Mouse (Mus musculus) erythroid progenitor cell, adult 5-6 weeks (primary cell): ENCODE measurements around the gene Trpm3. TPM values are rescaled to one million over a fixed set of nuclear protein-coding genes. Genes with fewer than 3 reads are reported as not detected.

Experiments
- ATAC-seq: replicated peaks from 2 replicates; pipeline ENCODE4 v1.8.0; 2016; ENCODE audit warnings: moderate number of reproducible peaks, mild to moderate bottlenecking, moderate TSS enrichment, inconsistent platforms; ENCODE audit not compliant: poor library complexity, low FRiP score, severe bottlenecking
- total RNA-seq, 2 experiments: library from RNA; stranded (forward) in 1 of 2; stranded (reverse) in 1 of 2; fragments of 150-400 nt in 1 of 2; fragments of 186-747, 209-891 nt in 1 of 2; gene quantifications; 2 replicates each; pipeline versions ENCODE4 v1.2.3 to v1.2.4; 2015 to 2017; ENCODE audit warnings: low replicate concordance in 2 of 2

Trpm3 gene
- total RNA-seq, 2 experiments from 2014 or later = not detected

DNA sequence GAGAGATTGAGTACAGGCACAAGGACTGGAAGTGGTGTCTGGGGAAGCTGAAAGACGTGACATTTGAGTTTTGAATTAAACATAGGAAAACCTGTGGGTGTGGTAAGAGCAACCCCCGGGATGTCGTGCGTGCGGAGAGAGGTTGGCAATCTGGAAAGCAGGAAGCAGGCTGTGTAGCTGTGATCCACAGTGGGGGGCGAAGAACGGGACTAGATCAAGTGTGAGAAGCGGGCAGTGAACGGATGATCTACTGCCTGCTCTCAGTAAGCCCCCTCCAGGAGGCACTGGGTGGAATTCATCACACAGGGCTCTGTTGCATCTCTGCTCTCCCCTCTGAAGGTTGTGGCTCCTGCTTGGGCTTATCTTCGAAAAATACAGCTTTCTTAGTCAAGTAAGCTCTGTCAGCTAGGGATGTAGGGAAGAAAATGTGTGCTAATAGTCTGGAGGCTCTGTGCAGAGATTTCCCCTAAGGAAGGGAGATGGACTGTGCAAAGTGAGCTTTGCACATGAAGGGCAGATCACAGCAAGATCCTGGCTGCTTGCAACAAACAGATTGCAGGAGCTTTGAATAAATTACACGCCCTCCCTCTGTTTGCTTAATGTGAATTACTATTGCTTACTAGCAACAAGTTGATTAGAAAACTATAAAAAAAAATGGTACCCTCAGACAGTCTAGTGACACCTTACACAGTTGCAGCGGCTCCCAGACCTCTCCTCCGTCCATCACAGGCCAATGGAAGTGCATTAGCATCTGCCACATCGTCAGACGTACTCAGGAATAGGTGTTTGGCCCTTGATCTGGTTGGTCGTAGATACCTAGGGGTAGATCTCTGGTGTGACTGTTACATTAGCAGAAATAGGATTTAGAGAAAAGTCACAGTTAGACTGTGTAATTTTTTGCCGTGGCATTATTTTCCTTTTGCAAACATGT lies 164.4 kb downstream of the Trpm3 start:
- ATAC-seq = no peak

GRCm38 (mm10) chr19:22303952-22304655 lies 165.3 kb downstream of the Trpm3 start:
- ATAC-seq = no peak

DNA sequence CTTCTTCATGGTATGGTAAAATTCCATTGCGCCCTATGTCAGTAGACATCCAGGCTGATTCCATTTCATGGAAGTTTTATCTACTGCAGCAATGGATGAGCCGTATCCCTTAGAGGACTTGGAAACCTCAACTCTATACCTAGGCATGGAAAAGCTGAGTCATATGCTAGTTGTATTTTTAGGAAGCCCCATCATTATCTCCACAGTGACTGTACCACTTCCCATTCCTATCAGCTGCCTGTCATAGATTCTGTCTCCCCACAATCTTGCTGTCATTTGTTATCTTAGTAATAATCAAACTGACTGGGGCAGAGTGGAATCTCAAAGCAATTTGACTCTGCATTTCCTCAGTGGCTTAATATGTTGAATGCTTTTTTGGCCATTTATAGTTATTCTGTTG lies 169.2 kb downstream of the Trpm3 start:
- ATAC-seq = no peak

DNA sequence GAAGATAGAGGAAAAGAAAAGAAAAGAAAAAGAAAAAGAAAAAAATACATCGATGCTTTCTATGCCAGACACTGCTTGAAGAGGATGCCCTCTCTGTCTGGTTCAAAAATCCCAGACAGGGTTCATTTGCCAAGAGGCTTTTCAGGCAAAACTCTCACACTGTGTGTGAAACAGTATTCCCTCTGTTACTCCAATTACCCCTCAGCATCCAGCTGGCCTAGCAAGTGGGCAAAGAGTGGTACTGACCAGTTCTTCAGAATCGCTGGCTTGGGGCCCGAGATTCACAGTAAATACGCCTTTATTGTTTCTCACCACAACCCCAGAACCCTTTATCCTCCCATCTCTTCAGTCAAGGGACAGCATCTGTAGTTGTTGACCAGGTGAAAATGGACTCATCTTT lies 178.5 kb downstream of the Trpm3 start:
- ATAC-seq = no peak

- ATAC-seq = no peak
Observed at GRCm38 (mm10) chr19:22326813-22327212, 188.0 kb downstream of the Trpm3 start.

- ATAC-seq = no peak
Observed at GRCm38 (mm10) chr19:22327226-22327625, 188.4 kb downstream of the Trpm3 start.

GRCm38 (mm10) chr19:22336278-22336677 lies 197.4 kb downstream of the Trpm3 start:
- ATAC-seq = no peak

- ATAC-seq = no peak
Observed at GRCm38 (mm10) chr19:22337468-22337867, 198.6 kb downstream of the Trpm3 start.

DNA sequence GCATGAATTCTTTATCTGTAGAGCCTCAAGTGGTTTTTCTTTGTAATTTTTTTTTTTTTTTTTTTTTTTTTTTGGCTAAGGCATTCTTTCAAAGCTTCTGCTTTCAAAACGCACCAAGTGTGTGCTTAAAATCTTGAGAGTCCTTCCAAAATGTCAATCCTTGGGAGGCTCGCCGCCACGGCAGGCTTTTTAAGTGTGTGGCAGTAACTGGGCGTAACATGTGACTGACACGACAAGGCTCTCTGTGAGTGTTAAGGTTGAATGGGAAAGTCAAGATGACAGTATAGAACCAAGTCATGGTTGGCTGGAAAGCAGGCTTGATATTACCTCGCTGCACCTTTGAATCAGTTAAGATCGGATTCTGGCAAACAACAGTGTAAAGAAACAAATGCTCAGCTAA lies 200.1 kb downstream of the Trpm3 start:
- no peak for ATAC-seq

- ATAC-seq = no peak
Observed at GRCm38 (mm10) chr19:22354037-22354541, 215.2 kb downstream of the Trpm3 start.

DNA sequence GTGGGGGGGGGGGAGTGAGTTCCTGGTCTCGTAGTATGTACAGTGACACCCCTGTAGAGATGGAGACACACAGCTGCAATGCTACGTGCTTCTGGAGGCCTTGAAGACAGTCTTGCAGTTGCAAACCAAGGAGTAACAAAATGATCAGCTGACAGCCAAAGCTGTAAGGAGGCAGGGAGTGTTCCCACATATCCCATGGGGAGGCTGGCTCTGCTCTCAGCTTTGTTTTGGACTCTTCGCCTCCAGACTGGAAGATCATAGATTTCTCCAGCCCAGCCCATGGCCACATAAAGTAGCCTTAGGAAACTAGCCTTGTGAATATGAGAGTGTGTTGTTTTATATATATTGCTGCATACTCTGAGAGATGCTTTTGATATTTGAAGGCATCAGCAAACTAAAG lies 248.0 kb downstream of the Trpm3 start:
- no peak for ATAC-seq

DNA sequence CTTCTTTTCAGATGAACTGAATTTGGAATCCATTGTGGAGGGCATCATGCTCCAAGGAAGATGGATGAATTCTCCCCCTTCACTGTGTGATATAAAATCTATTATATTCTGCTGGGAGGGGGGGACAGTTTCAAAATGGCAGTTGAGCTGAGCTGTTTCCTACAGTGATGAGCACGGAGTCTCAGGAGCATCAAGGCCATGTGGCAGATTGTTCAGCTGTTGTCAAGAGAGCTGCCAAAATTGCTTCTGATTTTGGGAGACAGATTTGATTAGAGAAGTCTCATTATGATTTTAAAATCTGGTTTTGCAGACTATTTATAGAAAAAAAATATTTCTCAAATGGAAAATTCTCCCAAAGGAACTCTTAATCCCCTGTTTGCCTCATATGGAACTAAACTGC lies 255.9 kb downstream of the Trpm3 start:
- no peak for ATAC-seq

GRCm38 (mm10) chr19:22404049-22404448 lies 265.2 kb downstream of the Trpm3 start:
- ATAC-seq = no peak

DNA sequence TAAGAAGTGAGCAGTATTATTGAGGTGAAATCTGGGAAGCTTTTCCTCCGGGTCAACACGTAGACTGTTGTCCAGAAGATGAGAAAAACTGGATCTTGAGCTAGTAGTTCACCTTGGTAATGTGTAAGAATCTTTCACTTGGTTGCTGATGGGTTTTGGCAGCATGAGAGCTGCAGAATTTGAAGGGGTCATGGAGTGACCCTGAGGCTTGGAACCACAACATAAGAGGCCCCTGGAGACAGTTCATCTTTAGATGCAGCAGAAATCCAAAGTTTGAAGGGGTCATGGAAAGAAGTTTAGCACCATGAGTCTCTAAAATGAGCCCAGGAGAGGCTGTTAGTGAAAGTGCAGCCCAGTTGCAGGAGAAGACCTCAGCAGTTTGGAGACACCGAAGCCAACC lies 279.4 kb downstream of the Trpm3 start:
- ATAC-seq = no peak

- no peak for ATAC-seq
Observed at GRCm38 (mm10) chr19:22437207-22437606, 298.4 kb downstream of the Trpm3 start.

DNA sequence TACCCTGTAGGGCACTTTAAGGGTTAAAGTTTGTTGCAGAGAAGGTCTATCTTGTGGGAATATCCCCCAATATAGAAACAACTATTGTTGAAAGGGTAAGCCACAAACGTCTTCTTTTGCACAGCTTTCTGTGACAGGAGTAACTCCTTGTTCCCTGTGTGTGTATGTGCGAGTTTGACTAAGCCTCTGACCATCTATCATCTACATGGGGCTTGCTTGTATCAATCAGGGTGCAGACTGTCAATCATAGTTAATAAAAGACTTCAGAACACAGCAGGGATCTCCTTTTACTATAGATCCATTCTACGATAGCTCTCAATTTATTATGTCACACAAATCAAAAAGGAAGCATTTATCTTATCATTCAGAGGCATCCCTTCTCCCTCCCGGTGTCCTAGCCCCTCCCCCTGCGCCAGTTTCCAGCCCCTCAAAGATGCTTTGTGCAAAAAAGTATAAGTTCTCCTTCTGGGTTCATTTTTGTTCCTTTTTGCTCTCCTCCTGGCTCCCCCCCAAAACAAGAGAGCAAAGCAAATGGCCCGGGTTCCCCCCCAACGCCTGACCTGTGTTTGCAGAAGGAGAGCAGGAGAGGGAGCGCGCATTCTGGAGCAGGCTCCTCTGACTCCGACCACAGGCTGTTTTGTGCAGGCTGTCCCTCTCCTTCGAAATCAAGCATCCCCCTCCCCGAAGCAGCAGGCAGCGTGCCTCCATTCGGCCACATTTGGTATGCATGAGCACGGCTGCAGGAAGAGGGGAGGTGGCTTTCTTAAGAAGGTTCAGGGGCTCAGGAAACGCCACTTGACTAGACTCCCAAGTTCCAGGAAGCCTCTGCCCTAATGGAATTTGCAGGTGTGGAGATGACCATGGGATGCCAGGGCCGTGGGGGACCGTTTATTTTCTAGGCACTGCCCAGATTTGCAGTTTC lies 308.8 kb downstream of the Trpm3 start:
- no peak for ATAC-seq

DNA sequence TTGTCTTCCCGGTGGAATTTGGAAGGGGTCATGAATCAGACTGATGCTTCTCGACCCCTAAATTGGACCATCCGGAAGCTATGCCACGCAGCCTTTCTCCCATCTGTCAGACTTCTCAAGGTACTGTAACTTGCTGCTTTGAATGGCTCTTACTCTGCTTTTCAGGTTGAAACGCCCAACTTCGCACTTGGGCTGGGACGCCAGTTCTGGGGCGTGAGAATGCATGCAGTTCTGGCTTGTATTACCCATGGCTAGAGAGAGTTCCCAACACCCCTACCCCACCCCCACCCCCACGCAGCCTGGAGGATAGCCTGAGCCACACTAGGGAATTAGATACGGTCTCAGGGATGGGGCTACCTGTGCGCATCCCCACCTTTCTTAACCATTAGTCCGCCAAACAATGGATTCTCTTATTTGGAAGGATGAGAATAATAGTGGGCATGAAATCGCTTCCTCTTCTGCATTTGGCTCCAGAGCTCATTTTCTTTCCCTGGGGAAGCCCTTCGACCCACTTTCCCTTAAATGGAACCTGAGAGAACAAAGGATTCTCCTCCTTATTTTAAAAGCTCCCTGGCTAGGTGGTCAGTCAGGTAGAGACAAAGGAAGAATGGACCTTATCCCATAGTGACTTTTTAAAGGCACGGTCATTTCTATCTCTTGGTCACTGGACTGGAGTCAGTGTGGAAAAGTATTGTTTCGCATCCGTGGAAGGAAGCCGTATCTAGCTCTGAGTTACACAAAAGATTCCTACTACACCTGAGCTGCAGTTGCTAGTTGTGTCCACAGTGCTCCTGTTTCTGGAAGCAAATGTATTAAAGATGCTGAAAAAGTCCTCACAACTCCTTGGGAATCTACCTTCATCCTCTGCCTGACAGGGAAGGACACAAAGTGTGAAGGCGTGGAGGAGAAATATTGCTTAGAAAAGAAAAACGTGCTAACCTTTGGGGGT lies 309.8 kb downstream of the Trpm3 start:
- no peak for ATAC-seq

- ATAC-seq = no peak
Observed at GRCm38 (mm10) chr19:22451290-22451689, 312.4 kb downstream of the Trpm3 start.

- ATAC-seq = no peak
Observed at GRCm38 (mm10) chr19:22456935-22457334, 318.1 kb downstream of the Trpm3 start.
